In the genomic region with DNA sequence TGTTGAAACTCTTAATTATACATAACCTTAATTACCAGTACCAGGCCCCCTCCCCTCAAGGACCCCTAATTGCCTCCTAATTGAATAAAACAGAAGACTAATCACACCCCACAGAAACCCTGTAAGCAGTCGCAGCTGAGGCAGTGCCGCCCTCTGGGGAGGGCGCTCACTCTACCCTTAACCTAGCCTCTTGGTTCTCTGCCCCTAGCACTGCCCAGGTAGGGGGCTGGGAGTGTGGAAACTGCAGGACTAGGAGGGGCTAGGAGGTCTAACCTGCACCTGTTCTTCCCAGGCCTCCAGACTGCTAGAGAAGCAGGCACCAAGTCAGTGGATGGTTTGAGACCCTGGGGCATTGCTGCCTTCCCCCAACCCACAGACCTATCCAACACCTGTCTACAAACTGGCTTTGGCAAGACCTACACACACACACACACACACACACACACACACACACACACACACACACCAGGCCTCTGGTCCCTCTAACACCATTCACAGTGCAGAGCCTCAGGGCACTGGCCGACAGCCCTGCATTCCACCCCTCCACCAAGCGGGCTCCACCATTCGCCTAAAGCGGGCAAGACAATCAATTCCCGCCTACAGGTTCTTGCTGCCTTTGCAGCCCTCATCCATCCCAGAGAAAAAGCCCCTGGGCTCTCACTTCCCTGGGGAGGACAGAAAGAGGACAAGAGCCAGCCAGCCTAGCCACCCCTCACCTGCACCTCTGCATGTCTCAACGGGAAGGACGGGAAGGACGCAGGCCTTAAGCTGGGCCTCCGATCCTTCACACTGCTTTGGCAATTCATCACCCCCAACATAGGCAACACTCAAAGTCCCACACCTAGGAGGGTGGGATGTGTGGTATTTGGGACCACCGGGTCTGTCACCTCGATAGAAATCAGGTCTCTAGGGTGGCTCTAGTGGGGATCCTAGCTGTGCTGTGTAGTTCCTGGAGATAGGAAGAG, we compare ENCODE assay signal across 8 mouse cellular contexts. TPM values are rescaled to one million over a fixed set of nuclear protein-coding genes. Genes with fewer than 3 reads are reported as not detected.
A peak's percentile ranks its signal among the peaks of the same experiment; 100 is the strongest.
DNase-seq lines count a peak whose midpoint lies in the region; ATAC-seq and TF ChIP-seq lines count a peak whose summit lies in the region.

No protein-coding gene starts in this region.

- peak; percentile 53 for DNase-seq in lung, adult 2 months
- no peak for DNase-seq in lung, postnatal 36 days
- peak; percentile 34 for DNase-seq in heart, postnatal 4 days
- DNase-seq in kidney, postnatal 4 days = peak; percentile 49 to 58
- no peak for DNase-seq in retina, embryonic 14.5 days (ENCODE audit: low spot score)
- DNase-seq in thymus, postnatal 36 days = no peak
- DNase-seq in left cerebral cortex, postnatal 36 days (ENCODE audit: low spot score in 2 of 2) = no peak

- no peaks in the 10 kb centered on the region for H3K9me3 ChIP-seq in stomach, embryonic 15.5 days

- ATAC-seq in stomach, embryonic 15.5 days (ENCODE audit: insufficient read depth, low FRiP score, low read depth) = no peak

- intact Hi-C loops in left cerebral cortex, postnatal 36 days (cut with DNase I) = loop anchor here (10.0 kb wide), 1 partner anchor 178 kb away; no protein-coding TSS in a partner anchor

- no peak for TF ChIP-seq CTCF in lung, adult 2 months (IDR thresholded peaks at IDR 0.05; ENCODE audit: insufficient read depth, low read length)

- peak overlapping the region; percentile 91 for H3K4me2 ChIP-seq in stomach, embryonic 15.5 days

- TF ChIP-seq POLR2A in lung, adult 2 months (IDR thresholded peaks at IDR 0.05; ENCODE audit: borderline replicate concordance, extremely low read depth, low read depth, low read length) = no peak

- H3K27me3 ChIP-seq in stomach, embryonic 15.5 days (replicated peaks) = peaks cover 59% of the 10 kb centered on the region

- no peak overlapping the region for H3K9ac ChIP-seq in stomach, embryonic 15.5 days

- WGBS in lung, adult 2 months = 61% methylated on average over 14 of the region's 14 CpGs
- 43% methylated on average over 14 of the region's 14 CpGs for WGBS in stomach, embryonic 15.5 days

- H3K27ac ChIP-seq in stomach, embryonic 15.5 days = peak overlapping the region; percentile 4; the same call in 1 of the 2 replicates

- H3K36me3 ChIP-seq in stomach, embryonic 15.5 days = no peaks in the 10 kb centered on the region

- no peaks in the 10 kb centered on the region for H3K4me1 ChIP-seq in lung, adult 2 months (ENCODE audit: control insufficient read depth, insufficient read depth, low read length)
- H3K4me1 ChIP-seq in stomach, embryonic 15.5 days = peaks cover 29% of the 10 kb centered on the region; the same call in 1 of the 2 replicates

- H3K4me3 ChIP-seq in lung, adult 2 months (replicated peaks; ENCODE audit: extremely low read depth, low read depth, low read length) = peak overlapping the region; percentile 27
- peak overlapping the region; percentile 60 for H3K4me3 ChIP-seq in stomach, embryonic 15.5 days (replicated peaks)

RNA-seq across cellular contexts. Expression of a gene that starts 3.6 kb away (rescaled TPM):
- polyA plus RNA-seq in lung, adult 2 months (2012; rRNA removed) = 17.7 and 18.3 TPM in 2 replicates
- total RNA-seq in heart, postnatal 4 days (2021) = 10 to 100 TPM; 25.5 to 26.8 TPM
- polyA plus RNA-seq in stomach, embryonic 15.5 days (2015; fragmentation: Nextera tagmentation; extraction: Ambion mirVana) = 20.8 and 23.9 TPM in 2 replicates
- 1 to 10 TPM; 7.2 to 9.7 TPM for total RNA-seq in left cerebral cortex, postnatal 36 days (2021)

RNA-seq across cellular contexts. Expression of a gene that starts 34.6 kb away (rescaled TPM):
- polyA plus RNA-seq in lung, adult 2 months (2012; rRNA removed) = not detected in 2 replicates
- not detected for total RNA-seq in heart, postnatal 4 days (2021)
- polyA plus RNA-seq in stomach, embryonic 15.5 days (2015; fragmentation: Nextera tagmentation; extraction: Ambion mirVana) = not detected in 2 replicates
- total RNA-seq in left cerebral cortex, postnatal 36 days (2021) = not detected

Comparison
In these comparisons a context has a peak if more than half of its experiments do, and no peak if none do; other contexts are left out.
1. DNase-seq: peak in lung, adult 2 months (single experiment), heart, postnatal 4 days (single experiment) and kidney, postnatal 4 days (2 of 2); none in lung, postnatal 36 days (single experiment), retina, embryonic 14.5 days (single experiment), thymus, postnatal 36 days (0 of 2) and left cerebral cortex, postnatal 36 days (0 of 2).